Mouse (Mus musculus): Measurements from ENCODE around the gene Mier2.

DNA sequence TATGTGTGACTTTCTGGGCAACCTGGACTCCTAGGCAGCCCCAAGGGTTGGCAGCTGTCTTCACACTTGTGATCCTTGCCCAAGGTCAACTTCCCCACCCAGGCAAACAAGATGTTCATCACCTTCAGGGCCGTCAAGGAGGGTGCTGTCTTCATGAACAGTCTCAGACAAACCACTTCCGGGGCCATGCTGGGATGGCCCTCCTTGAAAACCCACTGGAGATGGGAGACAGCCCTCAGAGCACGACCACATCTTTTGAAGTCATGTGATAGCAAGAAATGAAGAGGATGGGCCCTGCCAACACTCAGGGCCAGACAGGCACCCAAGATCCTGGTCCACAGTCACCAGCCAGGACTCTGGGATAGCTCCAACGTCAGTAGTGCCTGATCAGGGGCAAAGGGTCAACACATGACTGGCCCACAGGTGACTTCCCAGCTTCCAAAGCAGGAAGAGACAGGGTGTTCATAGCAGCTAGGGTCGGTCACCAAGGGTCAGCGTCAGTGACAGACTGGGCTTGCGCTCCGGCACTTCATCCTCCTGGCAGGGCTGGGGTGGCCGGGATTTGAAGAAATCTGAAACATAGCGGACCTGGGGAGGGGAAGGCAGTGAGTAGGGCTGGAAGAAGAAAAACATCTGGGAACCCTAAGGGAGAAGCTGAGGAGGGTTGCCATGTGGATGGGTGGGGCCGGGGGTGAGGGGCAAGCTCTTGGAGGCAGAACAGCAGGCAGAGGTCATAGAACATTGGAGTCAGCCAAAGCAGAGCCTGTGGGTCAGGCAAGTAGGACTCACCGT lies 28.1 kb downstream of the Mier2 start:
- no peak for TF ChIP-seq CTCF (IDR thresholded peaks at IDR 0.05; ENCODE audit: low read depth, low read length)
- TF ChIP-seq POLR2A (IDR thresholded peaks at IDR 0.05; ENCODE audit: borderline replicate concordance, low read depth, low read length), result no peak
